Comparison of ENCODE assay signal across 23 mouse cellular contexts in the genomic region with DNA sequence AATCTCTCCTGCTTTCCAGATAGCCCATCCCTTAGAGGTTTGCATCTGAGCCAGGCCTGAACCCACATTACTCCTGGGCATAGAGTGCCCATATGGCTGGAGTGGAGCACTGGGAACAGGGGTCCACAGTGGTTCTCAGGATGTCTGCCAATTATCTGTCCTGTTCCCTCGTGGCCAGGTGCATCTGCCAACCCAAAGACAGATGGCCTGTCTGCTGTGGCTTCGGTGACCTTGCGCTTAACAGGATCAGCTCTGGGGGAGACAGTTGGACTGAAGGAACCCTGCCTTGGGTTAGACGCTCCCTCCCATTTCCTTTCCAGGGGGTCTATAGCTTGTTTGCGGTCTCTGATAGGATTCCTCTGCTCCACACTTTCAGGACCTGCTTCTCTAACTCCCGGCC. TPM values are rescaled to one million over a fixed set of nuclear protein-coding genes. Genes with fewer than 3 reads are reported as not detected.
DNase-seq lines count a peak whose midpoint lies in the region; ATAC-seq and TF ChIP-seq lines count a peak whose summit lies in the region.
"Had no signal": no experiment of that assay in that cellular context is flagged by ENCODE, and none has a peak within 500 bp of the region (broad histone marks: within the 10 kb centered on the region; RNA-seq: fewer than 3 reads in every experiment).

No protein-coding gene starts in this region.

- 73% methylated on average over 6 of the region's 6 CpGs for WGBS in intestine, embryonic 16.5 days

- peak overlapping the region; percentile 8; the same call in 1 of the 2 replicates for H3K27ac ChIP-seq in layer of hippocampus, adult 2 months
- no peak overlapping the region for H3K27ac ChIP-seq in intestine, embryonic 16.5 days (ENCODE audit: low read length)
- H3K27ac ChIP-seq: embryonic facial prominence, embryonic 12.5 days; forebrain, embryonic 15.5 days had no signal

- no peak for TF ChIP-seq CTCF in layer of hippocampus, adult 2 months (conservative IDR thresholded peaks at IDR 0.05)

- no peak for DNase-seq in layer of hippocampus, adult 2 months (ENCODE audit: low spot score in 2 of 2)
- no peak for DNase-seq in layer of hippocampus, postnatal 36 days
- DNase-seq in retina, postnatal 1 day: peak; percentile 68
- no peak for DNase-seq in retina, embryonic 14.5 days (ENCODE audit: low spot score)
- peak; percentile 81 for DNase-seq in cerebellum, adult 9-11 months
- DNase-seq in heart, adult 8-10 months (ENCODE audit: low spot score): no peak
- DNase-seq in kidney, postnatal 10 days: no peak
- DNase-seq: adrenal gland, postnatal 36 days; gastrocnemius, postnatal 36 days; heart, postnatal 10 days; kidney, adult 2 months; kidney, postnatal 25 days; lung, adult 18-20 months; lung, postnatal 14 days; right cerebral cortex, postnatal 4 days had no signal

- no peaks in the 10 kb centered on the region for H3K27me3 ChIP-seq in intestine, embryonic 16.5 days (replicated peaks; ENCODE audit: control insufficient read depth, insufficient read depth, low read length)
- H3K27me3 ChIP-seq: embryonic facial prominence, embryonic 12.5 days; forebrain, embryonic 15.5 days had no signal

- no peak overlapping the region for H3K9ac ChIP-seq in intestine, embryonic 16.5 days (ENCODE audit: low read depth, low read length)
- H3K9ac ChIP-seq: embryonic facial prominence, embryonic 12.5 days; forebrain, embryonic 15.5 days had no signal

- H3K36me3 ChIP-seq in intestine, embryonic 16.5 days (ENCODE audit: control insufficient read depth, insufficient read depth, low read length): no peaks in the 10 kb centered on the region
- H3K36me3 ChIP-seq: embryonic facial prominence, embryonic 12.5 days had no signal

- ATAC-seq in intestine, embryonic 16.5 days: no peak
- ATAC-seq: forebrain, embryonic 15.5 days had no signal

- H3K4me2 ChIP-seq in intestine, embryonic 16.5 days (ENCODE audit: low read depth, low read length): no peak overlapping the region
- H3K4me2 ChIP-seq: embryonic facial prominence, embryonic 12.5 days; forebrain, embryonic 15.5 days; heart, embryonic 11.5 days; liver, embryonic 11.5 days had no signal

- H3K9me3 ChIP-seq in intestine, embryonic 16.5 days (ENCODE audit: control insufficient read depth, low read length): no peaks in the 10 kb centered on the region
- H3K9me3 ChIP-seq: embryonic facial prominence, embryonic 12.5 days; forebrain, embryonic 15.5 days had no signal

- H3K4me1 ChIP-seq in intestine, embryonic 16.5 days (ENCODE audit: control insufficient read depth, insufficient read depth, low read length): no peaks in the 10 kb centered on the region
- H3K4me1 ChIP-seq: embryonic facial prominence, embryonic 12.5 days had no signal

- H3K4me3 ChIP-seq in layer of hippocampus, adult 2 months: no peak overlapping the region
- no peak overlapping the region for H3K4me3 ChIP-seq in intestine, embryonic 16.5 days (ENCODE audit: low read length)
- H3K4me3 ChIP-seq: embryonic facial prominence, embryonic 12.5 days; erythroblast, embryonic 14.5 days; forebrain, embryonic 15.5 days; left cerebral cortex, adult 2 months; megakaryocyte, embryonic 14.5 days had no signal

RNA-seq across cellular contexts. Expression of gene Cspg5, which starts 15.1 kb away (rescaled TPM):
- 100 to 1,000 TPM; 277 to 278 TPM for total RNA-seq in layer of hippocampus, adult 2 months (2021)
- total RNA-seq in layer of hippocampus, postnatal 36 days (2021): 100 to 1,000 TPM; 274 to 279 TPM
- 2.4 and 2.7 TPM in 2 replicates for polyA plus RNA-seq in intestine, embryonic 16.5 days (2015; fragmentation: Nextera tagmentation; extraction: Ambion mirVana)
- under 1 TPM; 0.12 to 0.41 (median 0.19) TPM for total RNA-seq in heart, adult 8-10 months (2022)

RNA-seq across cellular contexts. Expression of gene Elp6, which starts 46.3 kb away (rescaled TPM):
- total RNA-seq in layer of hippocampus, adult 2 months (2021): 10 to 100 TPM; 14.8 to 14.9 TPM
- 10 to 100 TPM in 1 of 2 experiments, 1 to 10 TPM in 1; 9.7 to 13.8 TPM for total RNA-seq in layer of hippocampus, postnatal 36 days (2021)
- polyA plus RNA-seq in intestine, embryonic 16.5 days (2015; fragmentation: Nextera tagmentation; extraction: Ambion mirVana): 19.9 and 20.5 TPM in 2 replicates
- 1 to 10 TPM; 2.6 to 3.3 (median 3.1) TPM for total RNA-seq in heart, adult 8-10 months (2022)

Comparison
In these comparisons a context has a peak if more than half of its experiments do, and no peak if none do; other contexts are left out.
1. DNase-seq: peak in retina, postnatal 1 day (single experiment) and cerebellum, adult 9-11 months (single experiment); none in layer of hippocampus, adult 2 months (0 of 2), layer of hippocampus, postnatal 36 days (0 of 2), retina, embryonic 14.5 days (single experiment), heart, adult 8-10 months (single experiment) and kidney, postnatal 10 days (single experiment).
2. RNA of gene Cspg5, which starts 15.1 kb away (total RNA-seq): 274 to 279 TPM in layer of hippocampus, postnatal 36 days and 277 to 278 TPM in layer of hippocampus, adult 2 months; 0.12 to 0.41 TPM in heart, adult 8-10 months; every median in the first group is over 100 times any median in the second.